Mouse (Mus musculus): ENCODE measurements around the gene Nphs2.

DNA sequence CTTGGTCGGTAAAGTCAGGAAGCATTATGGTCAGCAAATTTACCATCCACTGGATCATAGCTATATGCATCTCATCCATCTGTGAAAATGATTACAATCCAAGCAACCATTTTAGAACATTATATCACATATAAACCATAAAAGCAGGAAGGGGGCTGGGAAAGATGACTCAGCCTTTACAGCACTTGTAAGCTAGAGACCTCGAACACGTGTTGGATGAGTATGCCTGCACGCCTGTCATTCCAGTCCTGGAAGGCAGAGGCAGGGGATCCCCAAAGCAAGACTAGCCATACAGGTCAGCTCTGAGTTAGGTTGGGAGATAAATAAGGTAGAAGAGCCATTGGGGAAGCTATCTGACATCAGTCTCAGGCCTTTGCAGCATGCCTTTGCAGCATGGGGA is 38.5 kb downstream of the Nphs2 start:
- TF ChIP-seq POLR2A (IDR thresholded peaks at IDR 0.05; ENCODE audit: extremely low read depth, insufficient read depth, low read length) (no peak), CTCF (IDR thresholded peaks at IDR 0.05; ENCODE audit: extremely low read depth, insufficient read depth, low read length) (no peak)
